Mouse (Mus musculus) neural tube, embryonic 13.5 days (tissue): Measurements from ENCODE around the gene Sik2. TPM values are rescaled to one million over a fixed set of nuclear protein-coding genes. Genes with fewer than 3 reads are reported as not detected.

Experiments
- ATAC-seq: fragments of 200-750 bp; cut with Nextera tagmentation; 2 replicates; pipeline ENCODE4 v1.8.0; 2017; ENCODE audit warnings: low read depth, mild to moderate bottlenecking, moderate TSS enrichment, moderate library complexity
- H3K27ac ChIP-seq: fragments of 300-500 bp; sonication (generic); replicated peaks from 2 replicates; pipeline ENCODE4 v1.5.1; 2015; ENCODE audit warnings: moderate library complexity, mild to moderate bottlenecking, inconsistent platforms
- H3K27me3 ChIP-seq: fragments of 300-500 bp; sonication (generic); 2 replicates; pipeline ENCODE4 v1.6.1; 2015; ENCODE audit warnings: mild to moderate bottlenecking, inconsistent platforms
- H3K36me3 ChIP-seq: fragments of 300-500 bp; sonication (generic); 2 replicates; pipeline ENCODE4 v1.6.1; 2015; ENCODE audit warnings: mild to moderate bottlenecking, inconsistent platforms
- H3K4me1 ChIP-seq: fragments of 300-500 bp; sonication (generic); replicated peaks from 2 replicates; pipeline ENCODE4 v1.6.1; 2015; ENCODE audit warnings: inconsistent platforms
- H3K4me2 ChIP-seq: fragments of 300-500 bp; sonication (generic); 2 replicates; pipeline ENCODE4 v1.6.1; 2015; ENCODE audit warnings: inconsistent platforms, mild to moderate bottlenecking, moderate library complexity
- H3K4me3 ChIP-seq: fragments of 300-500 bp; sonication (generic); 2 replicates; pipeline ENCODE4 v1.5.1; 2015; ENCODE audit warnings: mild to moderate bottlenecking, inconsistent platforms
- H3K9ac ChIP-seq: fragments of 300-500 bp; sonication (generic); 2 replicates; pipeline ENCODE4 v1.6.1; 2015; ENCODE audit warnings: moderate library complexity, mild to moderate bottlenecking, inconsistent platforms
- H3K9me3 ChIP-seq: fragments of 300-500 bp; sonication (generic); 2 replicates; pipeline ENCODE4 v1.6.1; 2016; ENCODE audit warnings: inconsistent platforms
- WGBS: fragments of 180-500 bp; shearing (Covaris S2); methylation state at CpG from one replicate; pipeline ENCODE4 v1.1.7; 2015; 5-methylcytosine and 5-hydroxymethylcytosine counted together
- polyA plus RNA-seq: library from polyadenylated mRNA; unstranded; fragments of >200 nt; fragmentation: Nextera tagmentation; extraction: Ambion mirVana; gene quantifications from 2 replicates; pipeline ENCODE4 v1.2.1, GENCODE M21; 2015

Gene Sik2
- polyA plus RNA-seq, 1 experiment from 2014 or later: 15.5 TPM

DNA sequence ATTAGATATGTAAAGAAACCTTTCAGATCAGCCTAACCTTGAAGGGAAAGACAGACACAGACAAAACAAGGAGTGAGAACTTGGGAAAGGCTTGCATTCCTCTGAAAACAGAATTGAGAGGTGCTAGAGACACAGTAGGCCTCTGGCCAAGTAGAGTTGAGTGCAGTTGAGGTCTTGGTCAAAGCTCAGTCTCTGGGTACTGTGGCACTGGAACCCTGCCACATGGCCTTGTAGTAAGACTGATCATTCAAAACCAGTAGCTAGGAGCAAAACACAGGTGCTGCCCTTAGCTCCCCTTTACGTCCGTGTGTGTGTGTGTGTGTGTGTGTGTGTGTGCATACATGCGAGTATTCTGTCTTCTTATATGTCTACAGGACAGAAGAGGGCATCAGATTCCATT, 132.6 kb downstream of the Sik2 start:
- Histone ChIP-seq H3K4me3 (no peak overlapping the region), H3K9ac (no peak overlapping the region), H3K4me1 (no peaks in the 10 kb centered on the region), H3K27ac (no peak overlapping the region), H3K9me3 (no peaks in the 10 kb centered on the region), H3K4me2 (no peak overlapping the region), H3K36me3 (peaks cover 81% of the 10 kb centered on the region), H3K27me3 (no peaks in the 10 kb centered on the region)
- 98% methylated on average over 3 of the region's 3 CpGs for WGBS
- no peak for ATAC-seq

DNA sequence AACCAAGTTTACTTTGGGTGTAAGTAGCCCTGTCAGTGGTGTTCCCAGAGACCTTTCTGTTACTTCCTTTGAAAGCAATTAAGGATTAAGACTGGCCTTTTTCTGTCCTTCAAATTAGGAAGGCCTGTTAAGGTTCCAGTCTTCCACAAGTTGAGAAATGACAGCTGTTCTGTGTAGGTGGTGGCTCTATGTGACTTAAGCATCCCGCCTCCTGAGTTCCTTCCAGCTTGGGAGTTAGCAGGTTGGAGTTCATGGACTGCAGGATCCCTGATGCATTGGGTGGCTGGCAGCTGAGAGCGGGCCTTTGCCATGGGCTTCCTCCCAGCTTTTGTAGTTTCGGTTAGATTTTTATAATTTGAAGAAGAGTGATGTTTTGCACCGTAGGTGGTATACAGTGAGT, 133.4 kb downstream of the Sik2 start:
- H3K9ac ChIP-seq: no peak overlapping the region
- H3K4me2 ChIP-seq: no peak overlapping the region
- no peaks in the 10 kb centered on the region for H3K27me3 ChIP-seq
- H3K9me3 ChIP-seq: no peaks in the 10 kb centered on the region
- no peaks in the 10 kb centered on the region for H3K4me1 ChIP-seq
- H3K36me3 ChIP-seq: peaks cover 84% of the 10 kb centered on the region
- no peak for ATAC-seq
- no peak overlapping the region for H3K27ac ChIP-seq
- H3K4me3 ChIP-seq: no peak overlapping the region
- 97% methylated on average over 4 of the region's 4 CpGs for WGBS

- H3K9ac ChIP-seq: no peak overlapping the region
- ATAC-seq: no peak
- no peak overlapping the region for H3K4me2 ChIP-seq
- H3K36me3 ChIP-seq: peaks cover 81% of the 10 kb centered on the region
- H3K27ac ChIP-seq: no peak overlapping the region
- H3K27me3 ChIP-seq: no peaks in the 10 kb centered on the region
- WGBS: 90% methylated on average over 6 of the region's 6 CpGs
- H3K4me1 ChIP-seq: no peaks in the 10 kb centered on the region
- H3K4me3 ChIP-seq: no peak overlapping the region
- no peaks in the 10 kb centered on the region for H3K9me3 ChIP-seq
Observed at GRCm38 (mm10) chr9:50874031-50874430, 134.8 kb downstream of the Sik2 start.

- no peak overlapping the region for H3K9ac ChIP-seq
- no peaks in the 10 kb centered on the region for H3K27me3 ChIP-seq
- 94% methylated on average over 9 of the region's 9 CpGs for WGBS
- no peaks in the 10 kb centered on the region for H3K9me3 ChIP-seq
- H3K4me1 ChIP-seq: no peaks in the 10 kb centered on the region
- no peak overlapping the region for H3K4me2 ChIP-seq
- H3K27ac ChIP-seq: no peak overlapping the region
- peaks cover 82% of the 10 kb centered on the region for H3K36me3 ChIP-seq
- H3K4me3 ChIP-seq: no peak overlapping the region
- ATAC-seq: no peak
Observed at GRCm38 (mm10) chr9:50873210-50873609, 135.7 kb downstream of the Sik2 start.

- no peak overlapping the region for H3K27ac ChIP-seq
- peaks cover 87% of the 10 kb centered on the region for H3K36me3 ChIP-seq
- H3K4me3 ChIP-seq: no peak overlapping the region
- H3K4me1 ChIP-seq: no peaks in the 10 kb centered on the region
- H3K27me3 ChIP-seq: no peaks in the 10 kb centered on the region
- H3K9me3 ChIP-seq: no peaks in the 10 kb centered on the region
- no peak overlapping the region for H3K4me2 ChIP-seq
- no peak overlapping the region for H3K9ac ChIP-seq
- no peak for ATAC-seq
- 90% methylated on average over 2 of the region's 2 CpGs for WGBS
Observed at GRCm38 (mm10) chr9:50868182-50868581, 140.7 kb downstream of the Sik2 start.

DNA sequence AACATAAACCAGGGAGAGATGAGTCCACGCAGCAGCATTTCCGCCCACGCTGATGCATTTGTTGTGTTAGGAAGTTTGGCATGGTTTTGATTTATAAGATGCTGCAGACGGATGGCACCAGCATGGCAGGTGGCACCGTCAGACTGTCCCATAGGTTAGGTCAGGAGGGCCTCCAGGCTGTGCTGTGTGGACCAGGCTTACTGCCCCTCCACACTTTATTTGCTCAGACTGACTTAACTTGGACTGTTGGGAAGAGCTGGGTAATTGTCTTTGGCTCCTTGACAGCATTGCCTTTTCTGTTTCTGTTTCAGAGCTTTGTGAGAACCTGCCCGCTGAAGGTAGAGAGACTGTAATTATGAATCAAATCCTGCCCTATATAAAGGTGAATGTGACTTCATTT, 141.9 kb downstream of the Sik2 start:
- ATAC-seq: no peak
- H3K4me2 ChIP-seq: no peak overlapping the region
- H3K36me3 ChIP-seq: peaks cover 89% of the 10 kb centered on the region
- H3K4me3 ChIP-seq: no peak overlapping the region
- no peak overlapping the region for H3K27ac ChIP-seq
- H3K27me3 ChIP-seq: no peaks in the 10 kb centered on the region
- H3K9me3 ChIP-seq: no peaks in the 10 kb centered on the region
- no peaks in the 10 kb centered on the region for H3K4me1 ChIP-seq
- 93% methylated on average over 6 of the region's 6 CpGs for WGBS
- H3K9ac ChIP-seq: no peak overlapping the region

DNA sequence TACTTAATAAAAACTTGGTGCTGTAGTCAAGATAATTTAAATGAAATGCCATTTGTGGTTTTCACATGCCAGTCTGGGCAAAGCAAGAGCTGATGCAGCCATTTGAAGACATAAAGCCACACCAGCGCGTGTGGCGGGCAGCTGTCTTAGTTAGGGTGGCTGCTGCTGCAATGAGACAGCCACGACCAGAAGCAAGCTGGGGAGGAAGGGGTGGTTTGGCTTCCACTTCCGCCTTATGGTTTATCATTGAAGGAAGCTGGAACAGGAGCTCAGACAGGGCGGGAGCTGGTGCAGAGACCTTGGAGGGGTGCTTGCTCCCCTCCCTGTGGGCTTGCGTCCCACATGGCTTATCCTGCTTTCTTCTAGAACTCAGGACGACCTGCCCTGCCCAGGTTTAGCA, 143.1 kb downstream of the Sik2 start:
- H3K27ac ChIP-seq: no peak overlapping the region
- no peak overlapping the region for H3K4me3 ChIP-seq
- no peaks in the 10 kb centered on the region for H3K27me3 ChIP-seq
- no peak overlapping the region for H3K4me2 ChIP-seq
- no peak for ATAC-seq
- no peaks in the 10 kb centered on the region for H3K9me3 ChIP-seq
- peaks cover 96% of the 10 kb centered on the region for H3K36me3 ChIP-seq
- H3K9ac ChIP-seq: no peak overlapping the region
- WGBS: 91% methylated on average over 8 of the region's 8 CpGs
- no peaks in the 10 kb centered on the region for H3K4me1 ChIP-seq

DNA sequence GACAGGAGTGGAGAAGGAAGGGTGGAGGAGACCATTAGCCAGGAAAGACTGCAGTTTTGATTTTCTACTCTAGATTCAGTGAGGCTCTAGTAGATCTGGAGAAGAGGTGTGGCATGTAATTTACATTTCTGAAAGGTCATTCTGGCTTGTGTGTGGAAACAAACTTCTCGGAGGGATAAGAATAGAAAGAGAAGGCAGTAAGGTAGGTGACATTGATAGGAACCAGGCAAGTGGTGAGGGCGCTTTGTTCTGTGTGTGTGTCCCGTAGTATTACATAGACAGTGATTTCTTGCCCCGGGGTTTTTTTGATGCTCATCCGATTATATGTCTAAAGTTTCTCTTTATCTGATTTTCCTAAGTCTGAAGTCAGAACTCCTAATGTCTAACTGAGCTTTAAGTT, 144.0 kb downstream of the Sik2 start:
- no peaks in the 10 kb centered on the region for H3K9me3 ChIP-seq
- H3K36me3 ChIP-seq: peaks cover 96% of the 10 kb centered on the region
- ATAC-seq: no peak
- 87% methylated on average over 5 of the region's 5 CpGs for WGBS
- H3K4me1 ChIP-seq: no peaks in the 10 kb centered on the region
- no peak overlapping the region for H3K27ac ChIP-seq
- H3K9ac ChIP-seq: no peak overlapping the region
- H3K27me3 ChIP-seq: no peaks in the 10 kb centered on the region
- no peak overlapping the region for H3K4me2 ChIP-seq
- H3K4me3 ChIP-seq: no peak overlapping the region

- Histone ChIP-seq H3K36me3 (peaks cover 98% of the 10 kb centered on the region), H3K4me2 (no peak overlapping the region), H3K9me3 (no peaks in the 10 kb centered on the region), H3K27ac (no peak overlapping the region), H3K9ac (no peak overlapping the region), H3K4me3 (no peak overlapping the region), H3K27me3 (no peaks in the 10 kb centered on the region), H3K4me1 (no peaks in the 10 kb centered on the region)
- no peak for ATAC-seq
- 91% methylated on average over 4 of the region's 4 CpGs for WGBS
Observed at GRCm38 (mm10) chr9:50863824-50864223, 145.0 kb downstream of the Sik2 start.

- Histone ChIP-seq H3K4me2 (no peak overlapping the region), H3K27ac (no peak overlapping the region), H3K9me3 (no peaks in the 10 kb centered on the region), H3K9ac (no peak overlapping the region), H3K27me3 (no peaks in the 10 kb centered on the region), H3K4me1 (peaks cover 10% of the 10 kb centered on the region), H3K4me3 (no peak overlapping the region), H3K36me3 (peaks cover 72% of the 10 kb centered on the region)
- ATAC-seq: no peak
- 93% methylated on average over 18 of the region's 18 CpGs for WGBS
Observed at GRCm38 (mm10) chr9:50861119-50861839, 147.6 kb downstream of the Sik2 start.

DNA sequence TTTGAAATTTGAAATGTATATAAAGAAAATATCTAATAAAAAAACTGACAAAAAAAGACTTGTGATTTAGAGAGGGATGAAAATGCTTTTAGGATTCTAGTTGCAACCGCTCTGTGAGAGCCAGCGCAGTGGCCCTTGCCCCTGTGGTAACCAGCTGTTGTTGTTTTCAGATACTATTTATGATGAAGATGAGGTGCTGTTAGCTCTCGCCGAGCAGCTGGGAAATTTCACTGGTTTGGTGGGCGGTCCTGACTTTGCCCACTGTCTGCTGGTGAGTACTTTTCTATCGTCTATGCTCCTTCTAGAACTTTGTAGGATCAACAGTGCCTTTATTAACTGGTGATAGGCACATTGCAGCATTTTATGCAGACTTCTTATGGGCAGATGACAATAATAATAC, 150.2 kb downstream of the Sik2 start:
- no peak for ATAC-seq
- H3K27me3 ChIP-seq: no peaks in the 10 kb centered on the region

DNA sequence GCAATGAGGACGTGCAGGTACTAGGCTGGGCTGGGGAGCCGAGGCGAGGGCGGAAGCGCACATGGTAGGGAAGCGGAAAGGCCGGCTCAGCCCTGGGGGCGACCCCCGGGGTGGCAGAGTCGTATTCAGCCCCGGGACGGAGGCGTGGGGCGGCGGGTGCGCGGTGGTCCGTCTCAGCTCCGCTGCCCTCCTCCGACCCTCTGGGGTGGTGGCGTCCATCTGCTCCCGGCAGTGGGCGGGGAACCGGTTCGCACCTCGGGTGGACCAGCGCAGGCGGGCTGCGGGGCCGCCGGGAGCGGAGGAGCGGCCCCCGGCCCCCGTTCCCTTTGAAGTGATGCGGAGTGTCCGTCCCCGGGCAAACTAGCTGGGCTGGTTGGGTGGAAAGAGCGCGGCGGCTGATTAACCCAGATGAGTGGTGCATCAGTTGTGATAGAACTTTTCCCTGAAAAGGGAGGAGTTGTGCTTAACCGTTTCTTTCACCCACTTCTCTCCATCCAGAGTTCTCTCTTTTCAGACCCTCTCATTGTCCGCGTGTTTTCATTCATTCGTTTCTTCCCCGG, 151.7 kb downstream of the Sik2 start:
- Histone ChIP-seq H3K4me3 (peak overlapping the region; percentile 87), H3K9ac (peak overlapping the region; percentile 90), H3K27ac (peak overlapping the region; percentile 66), H3K9me3 (no peaks in the 10 kb centered on the region), H3K27me3 (no peaks in the 10 kb centered on the region), H3K4me2 (peak overlapping the region; percentile 74), H3K4me1 (peaks cover 25% of the 10 kb centered on the region), H3K36me3 (peaks cover 32% of the 10 kb centered on the region)
- peak; percentile 70 for ATAC-seq
- WGBS: under 1% methylated on average over 46 of the region's 46 CpGs

More for the DNA sequence above, 150.2 kb downstream of the Sik2 start:
- Histone ChIP-seq H3K9me3 (no peaks in the 10 kb centered on the region), H3K36me3 (peaks cover 47% of the 10 kb centered on the region), H3K4me1 (peaks cover 15% of the 10 kb centered on the region), H3K27ac (no peak overlapping the region), H3K4me2 (no peak overlapping the region), H3K4me3 (no peak overlapping the region), H3K9ac (no peak overlapping the region)
- WGBS: 90% methylated on average over 6 of the region's 6 CpGs
